Mouse (Mus musculus): ENCODE measurements around the gene Ddc. TPM values are rescaled to one million over a fixed set of nuclear protein-coding genes. Genes with fewer than 3 reads are reported as not detected.
A peak's percentile ranks its signal among the peaks of the same experiment; 100 is the strongest.

Ddc gene
- polyA plus RNA-seq, 1 experiment from 2014 or later: 9.7 TPM

DNA sequence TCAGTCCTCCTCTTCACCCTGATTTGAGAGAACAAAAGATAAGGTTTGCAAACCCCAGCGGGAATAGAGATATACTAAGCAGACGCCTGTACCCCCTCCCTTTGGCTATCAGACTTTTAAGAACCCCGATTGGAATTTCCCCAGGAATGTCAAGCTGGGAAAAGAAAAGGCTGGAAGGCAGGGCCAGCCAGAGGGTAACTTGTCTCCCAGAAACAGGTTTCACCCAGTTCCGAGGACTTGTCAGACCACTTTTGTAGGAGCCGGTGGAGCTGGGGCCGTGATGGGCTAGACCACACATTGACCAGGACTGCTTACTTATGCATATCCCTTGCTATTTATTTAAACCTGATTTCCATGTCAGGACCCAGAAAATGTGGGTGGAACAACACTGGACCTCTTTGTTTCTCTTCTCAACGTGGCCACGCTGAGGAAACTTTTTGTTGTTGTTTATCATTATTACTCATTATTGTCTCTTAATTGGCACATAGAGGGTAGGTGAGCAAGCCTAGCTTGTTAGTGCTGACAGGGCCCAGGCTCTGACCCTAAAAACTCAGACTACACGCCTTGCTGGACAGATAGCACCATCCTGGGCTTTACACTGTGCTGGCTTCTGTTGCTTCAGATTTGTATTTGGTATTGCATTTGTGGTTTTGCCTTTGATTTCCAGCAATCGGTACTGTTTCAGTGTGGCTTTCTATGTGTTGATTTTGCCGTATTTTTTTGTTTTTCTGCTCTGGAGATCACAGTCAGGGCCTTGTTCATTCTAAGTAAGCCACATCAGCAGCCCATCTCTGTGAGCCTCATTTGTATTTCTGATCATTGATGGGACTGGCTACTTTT, 68.6 kb downstream of the Ddc start:
- Histone ChIP-seq H3K27ac (peak overlapping the region; percentile 32; the same call in 1 of the 2 replicates), H3K27me3 (peaks cover 45% of the 10 kb centered on the region), H3K4me1 (replicated peaks) (peaks cover 66% of the 10 kb centered on the region), H3K36me3 (no peaks in the 10 kb centered on the region), H3K9ac (0 out of 2 replicates have a peak overlapping the region, but pooled peaks have one; percentile 22), H3K9me3 (replicated peaks) (no peaks in the 10 kb centered on the region), H3K4me3 (replicated peaks) (no peak overlapping the region), H3K4me2 (no peak overlapping the region)
- no peak for ATAC-seq (ENCODE audit: low read depth)
- DNase-seq: no peak
- WGBS (ENCODE audit: insufficient replicate concordance): 46% methylated on average over 11 of the region's 11 CpGs

DNA sequence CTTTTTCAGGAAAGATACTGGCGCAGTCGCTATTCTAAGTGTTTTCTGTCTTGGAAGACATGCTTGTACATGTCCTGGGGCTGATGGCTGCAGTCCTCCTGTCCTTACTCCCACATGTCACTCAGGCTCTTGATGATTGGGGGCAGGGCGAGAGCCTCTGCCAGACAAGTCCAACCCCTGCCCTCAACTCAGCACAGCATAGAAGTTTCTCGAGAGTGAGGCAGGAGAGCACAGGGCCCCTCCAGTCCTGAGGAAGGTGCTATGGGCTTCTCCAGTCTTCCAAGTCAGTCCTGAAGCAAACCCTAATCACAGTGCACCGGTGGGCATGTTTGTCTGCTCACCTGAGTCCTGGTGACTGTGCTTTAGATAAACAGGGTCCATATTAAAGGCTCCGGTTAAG, 69.2 kb downstream of the Ddc start:
- no peaks in the 10 kb centered on the region for H3K36me3 ChIP-seq
- 0 out of 2 replicates have a peak overlapping the region, but pooled peaks have one; percentile 22 for H3K9ac ChIP-seq
- 29% methylated on average over 6 of the region's 6 CpGs for WGBS (ENCODE audit: insufficient replicate concordance)
- peak overlapping the region; percentile 27; the same call in 1 of the 2 replicates for H3K27ac ChIP-seq
- H3K9me3 ChIP-seq (replicated peaks): no peaks in the 10 kb centered on the region
- no peak overlapping the region for H3K4me3 ChIP-seq (replicated peaks)
- DNase-seq: no peak
- H3K27me3 ChIP-seq: peaks cover 45% of the 10 kb centered on the region
- no peak for ATAC-seq (ENCODE audit: low read depth)
- H3K4me1 ChIP-seq (replicated peaks): peaks cover 66% of the 10 kb centered on the region
- H3K4me2 ChIP-seq: no peak overlapping the region

DNA sequence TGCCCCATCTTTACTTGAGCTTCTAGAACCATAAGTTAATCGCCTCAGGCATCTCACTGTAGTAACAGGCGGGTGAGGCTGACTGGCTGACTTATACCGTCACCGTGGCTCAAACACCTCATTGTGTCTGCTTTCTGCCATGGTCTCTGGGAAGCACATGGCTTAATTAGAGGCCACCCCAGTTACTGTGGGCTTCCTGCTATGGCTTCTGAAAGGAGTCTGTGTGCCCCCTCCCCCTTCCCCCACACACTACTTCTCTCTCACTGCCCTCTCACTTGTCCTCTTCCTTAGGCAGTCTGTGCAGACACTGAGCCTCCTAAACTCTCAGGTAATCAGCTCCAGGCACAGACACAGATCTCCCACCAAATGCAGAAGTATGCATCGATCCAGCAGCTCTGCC, 69.7 kb downstream of the Ddc start:
- H3K9me3 ChIP-seq (replicated peaks): no peaks in the 10 kb centered on the region
- no peaks in the 10 kb centered on the region for H3K36me3 ChIP-seq
- no peak for ATAC-seq (ENCODE audit: low read depth)
- H3K27ac ChIP-seq: peak overlapping the region; percentile 27
- peaks cover 45% of the 10 kb centered on the region for H3K27me3 ChIP-seq
- 31% methylated on average over 5 of the region's 5 CpGs for WGBS (ENCODE audit: insufficient replicate concordance)
- 0 out of 2 replicates have a peak overlapping the region, but pooled peaks have one; percentile 22 for H3K9ac ChIP-seq
- no peak for DNase-seq
- no peak overlapping the region for H3K4me3 ChIP-seq (replicated peaks)
- H3K4me1 ChIP-seq (replicated peaks): peaks cover 66% of the 10 kb centered on the region
- H3K4me2 ChIP-seq: no peak overlapping the region

DNA sequence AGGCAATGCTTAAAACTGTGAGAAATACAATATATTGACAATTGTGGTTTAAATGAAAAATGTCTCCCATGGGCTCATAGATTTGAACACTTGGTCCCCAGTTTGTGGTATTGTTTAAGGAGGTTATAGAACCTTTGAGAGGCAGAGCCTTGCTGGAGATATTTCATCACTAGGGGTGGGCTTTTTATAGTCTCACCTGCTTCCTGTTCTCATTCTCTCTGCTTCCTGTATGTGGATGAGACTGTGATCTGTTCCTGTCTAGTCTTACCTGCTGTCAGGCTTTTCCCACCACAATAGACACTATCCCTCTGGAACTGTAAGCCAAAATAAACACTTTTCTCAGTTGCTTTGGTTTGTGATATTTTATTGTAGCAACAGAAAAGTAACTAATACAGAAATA, 71.5 kb downstream of the Ddc start:
- no peak overlapping the region for H3K27ac ChIP-seq
- no peak overlapping the region for H3K9ac ChIP-seq
- no peak overlapping the region for H3K4me3 ChIP-seq (replicated peaks)
- no peaks in the 10 kb centered on the region for H3K36me3 ChIP-seq
- H3K4me1 ChIP-seq (replicated peaks): peaks cover 66% of the 10 kb centered on the region
- ATAC-seq (ENCODE audit: low read depth) (no peak), DNase-seq (no peak)
- no peak overlapping the region for H3K4me2 ChIP-seq
- peaks cover 43% of the 10 kb centered on the region for H3K27me3 ChIP-seq
- no peaks in the 10 kb centered on the region for H3K9me3 ChIP-seq (replicated peaks)

DNA sequence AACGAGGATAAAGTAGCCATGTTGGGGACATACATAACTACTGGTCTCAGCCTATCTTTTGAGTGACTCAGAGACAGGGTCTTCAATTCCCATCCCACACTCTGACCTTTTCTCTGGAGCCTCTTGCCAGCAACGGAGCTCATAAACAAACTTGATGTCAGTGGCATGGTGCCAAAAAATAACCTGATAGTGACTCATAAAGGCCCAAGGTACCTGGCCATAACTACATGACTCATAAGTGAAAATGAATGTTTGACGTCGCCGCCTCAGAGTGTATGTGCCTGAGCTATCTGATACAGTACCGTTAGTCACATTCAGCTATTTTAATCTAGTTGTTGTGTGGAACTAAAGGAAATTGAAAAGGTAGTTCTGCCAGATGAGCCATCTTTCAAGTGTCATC, 72.3 kb downstream of the Ddc start:
- no peaks in the 10 kb centered on the region for H3K36me3 ChIP-seq
- H3K9me3 ChIP-seq (replicated peaks): no peaks in the 10 kb centered on the region
- H3K4me2 ChIP-seq: no peak overlapping the region
- no peak overlapping the region for H3K9ac ChIP-seq
- no peak for DNase-seq
- peaks cover 70% of the 10 kb centered on the region for H3K4me1 ChIP-seq (replicated peaks)
- peaks cover 38% of the 10 kb centered on the region for H3K27me3 ChIP-seq
- WGBS (ENCODE audit: insufficient replicate concordance): 67% methylated on average over 6 of the region's 6 CpGs
- H3K27ac ChIP-seq: no peak overlapping the region
- no peak overlapping the region for H3K4me3 ChIP-seq (replicated peaks)
- ATAC-seq (ENCODE audit: low read depth): no peak

DNA sequence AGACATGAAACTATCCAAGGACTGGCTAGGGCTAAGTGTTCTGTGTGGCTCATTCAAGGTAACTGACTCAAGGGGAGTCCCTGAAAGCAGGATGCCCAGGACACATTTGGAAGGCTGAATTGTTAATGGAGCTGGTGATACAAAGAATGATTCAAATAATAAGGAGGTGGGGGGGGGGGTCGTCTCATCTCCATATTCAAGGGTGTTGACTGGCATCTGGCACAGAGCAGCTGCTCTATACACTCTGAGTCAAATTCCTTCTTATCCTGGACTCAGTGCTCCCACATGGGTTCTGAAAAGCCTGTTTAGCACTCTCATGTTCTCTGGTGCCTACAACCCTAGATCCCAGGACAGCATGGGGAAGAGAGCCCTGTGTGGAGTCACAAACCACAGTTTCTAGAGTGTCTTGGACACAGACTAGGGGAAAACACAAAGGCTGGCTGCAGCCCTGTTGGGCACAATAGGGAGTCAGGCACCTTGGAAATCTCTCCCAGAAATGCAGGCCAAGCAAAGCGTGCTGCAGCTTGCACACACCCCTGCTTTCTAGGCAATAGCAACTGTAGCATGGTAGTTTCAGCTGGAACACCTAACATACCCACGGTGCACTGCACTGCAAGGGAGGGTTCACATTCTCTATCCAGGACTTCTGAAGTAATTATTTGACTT, 72.8 kb downstream of the Ddc start:
- peak overlapping the region; percentile 18; the same call in 1 of the 2 replicates for H3K9ac ChIP-seq
- H3K27me3 ChIP-seq: peaks cover 34% of the 10 kb centered on the region
- peak overlapping the region; percentile 88 for H3K27ac ChIP-seq
- H3K9me3 ChIP-seq (replicated peaks): no peaks in the 10 kb centered on the region
- H3K4me3 ChIP-seq (replicated peaks): no peak overlapping the region
- no peak overlapping the region for H3K4me2 ChIP-seq
- H3K4me1 ChIP-seq (replicated peaks): peaks cover 75% of the 10 kb centered on the region
- no peaks in the 10 kb centered on the region for H3K36me3 ChIP-seq
- ATAC-seq (ENCODE audit: low read depth) (no peak), DNase-seq (no peak)
- WGBS (ENCODE audit: insufficient replicate concordance): 65% methylated on average over 3 of the region's 3 CpGs

DNA sequence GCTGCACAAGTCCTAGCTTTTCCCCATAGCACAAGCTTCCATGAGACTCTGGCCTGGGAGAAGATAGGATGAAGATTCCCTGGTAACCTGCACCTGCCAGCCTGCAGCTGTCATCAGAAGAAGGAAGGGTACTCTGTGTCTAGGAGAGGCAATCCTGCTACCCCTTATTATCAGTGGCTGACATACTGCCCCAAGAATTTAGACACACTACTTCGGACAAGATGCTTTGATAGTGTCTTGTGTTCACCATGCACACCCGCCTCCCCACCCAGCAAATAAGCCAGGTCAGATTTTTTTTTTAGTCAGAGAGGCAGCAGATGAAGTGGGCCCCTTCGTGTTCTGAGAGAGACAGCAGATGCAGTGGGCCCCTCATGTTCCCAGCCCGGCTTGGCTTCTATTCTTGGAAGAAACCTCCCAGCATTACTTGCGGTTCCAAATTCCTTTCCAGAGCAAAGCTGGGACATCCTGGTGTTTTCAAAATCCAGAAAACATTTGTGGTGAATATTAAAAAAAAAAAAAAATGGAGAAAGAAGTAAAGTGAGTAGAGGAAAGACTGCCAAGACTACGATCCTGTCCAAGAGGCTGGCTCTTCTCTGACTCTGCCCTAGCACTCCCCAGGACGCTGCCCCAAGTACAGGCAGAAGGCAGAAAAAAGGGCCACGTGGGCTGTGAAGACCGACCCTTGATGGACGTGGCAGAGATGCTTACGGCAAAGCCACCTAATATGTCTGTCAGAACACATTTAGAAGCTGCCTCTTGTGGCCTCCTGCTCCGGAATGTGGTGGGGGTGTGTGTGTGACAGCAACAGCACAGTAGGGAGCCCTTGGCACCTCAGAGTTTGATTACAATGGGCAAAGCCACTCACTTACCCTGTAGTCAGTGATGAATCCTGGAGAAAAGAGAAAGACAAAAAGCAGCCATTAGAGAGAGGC, 73.7 kb downstream of the Ddc start:
- WGBS (ENCODE audit: insufficient replicate concordance): 34% methylated on average over 12 of the region's 12 CpGs
- ATAC-seq (ENCODE audit: low read depth): peak; percentile 51

DNA sequence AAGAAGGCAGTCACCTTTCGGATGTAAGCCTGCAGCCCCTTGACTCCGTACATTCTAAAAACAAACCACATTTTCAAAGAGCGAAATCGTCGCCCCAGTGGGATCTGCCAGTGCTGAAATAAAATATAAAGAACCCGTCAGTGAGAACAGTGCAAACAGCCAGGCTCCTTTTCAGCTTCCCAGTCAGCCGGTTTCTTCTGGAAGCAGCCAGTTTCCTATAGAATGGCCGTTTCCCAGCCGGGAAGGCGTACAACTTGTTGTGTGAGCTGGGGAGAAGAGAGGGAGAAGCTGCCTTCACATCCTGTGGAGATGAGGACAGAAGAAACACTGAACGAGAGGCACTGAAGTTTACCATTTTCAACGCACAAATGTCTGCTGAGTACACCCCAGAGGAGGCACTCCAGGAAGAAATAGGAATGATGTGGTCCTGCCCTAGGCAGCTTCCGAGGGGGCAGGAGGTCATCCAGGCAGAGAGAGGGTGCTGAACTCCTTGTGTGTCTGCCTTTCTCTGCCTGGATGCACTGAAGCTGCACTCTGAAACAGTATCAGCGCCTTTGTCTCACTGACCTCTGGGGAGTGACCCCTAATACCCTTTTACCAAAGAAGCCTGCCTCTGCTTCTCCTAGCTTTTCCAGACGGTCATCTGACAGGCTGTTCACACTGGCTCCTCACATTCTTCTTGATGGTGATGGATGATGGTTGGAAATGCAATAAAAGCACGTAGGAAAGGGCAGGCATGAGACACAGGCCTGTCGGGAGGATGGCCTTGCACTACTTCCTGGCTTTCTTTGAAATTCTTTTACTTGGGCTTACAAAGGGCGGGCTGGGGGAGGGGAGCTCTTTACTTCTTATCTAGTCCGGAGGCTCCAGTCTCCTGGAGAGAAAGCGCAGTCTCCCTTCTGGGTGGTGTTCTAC, 75.5 kb downstream of the Ddc start:
- H3K4me3 ChIP-seq (replicated peaks): no peak overlapping the region; the same call in 1 of the 2 replicates
- peaks cover 11% of the 10 kb centered on the region; the same call in 1 of the 2 replicates for H3K27me3 ChIP-seq
- no peaks in the 10 kb centered on the region for H3K9me3 ChIP-seq (replicated peaks)
- DNase-seq (no peak), ATAC-seq (ENCODE audit: low read depth) (peak; percentile 76)
- peaks cover 60% of the 10 kb centered on the region for H3K4me1 ChIP-seq (replicated peaks)
- peak overlapping the region; percentile 88 for H3K27ac ChIP-seq
- H3K9ac ChIP-seq: peak overlapping the region; percentile 56
- no peaks in the 10 kb centered on the region for H3K36me3 ChIP-seq
- H3K4me2 ChIP-seq: peak overlapping the region; percentile 53
- WGBS (ENCODE audit: insufficient replicate concordance): 36% methylated on average over 20 of the region's 20 CpGs

More for the DNA sequence above, 73.7 kb downstream of the Ddc start:
- Histone ChIP-seq H3K27me3 (peaks cover 26% of the 10 kb centered on the region), H3K9me3 (replicated peaks) (no peaks in the 10 kb centered on the region), H3K4me1 (replicated peaks) (peaks cover 70% of the 10 kb centered on the region), H3K27ac (peak overlapping the region; percentile 88), H3K4me2 (0 out of 2 replicates have a peak overlapping the region, but pooled peaks have one; percentile 13), H3K4me3 (replicated peaks) (no peak overlapping the region), H3K36me3 (no peaks in the 10 kb centered on the region), H3K9ac (peak overlapping the region; percentile 49; the same call in 1 of the 2 replicates)
- DNase-seq: no peak

DNA sequence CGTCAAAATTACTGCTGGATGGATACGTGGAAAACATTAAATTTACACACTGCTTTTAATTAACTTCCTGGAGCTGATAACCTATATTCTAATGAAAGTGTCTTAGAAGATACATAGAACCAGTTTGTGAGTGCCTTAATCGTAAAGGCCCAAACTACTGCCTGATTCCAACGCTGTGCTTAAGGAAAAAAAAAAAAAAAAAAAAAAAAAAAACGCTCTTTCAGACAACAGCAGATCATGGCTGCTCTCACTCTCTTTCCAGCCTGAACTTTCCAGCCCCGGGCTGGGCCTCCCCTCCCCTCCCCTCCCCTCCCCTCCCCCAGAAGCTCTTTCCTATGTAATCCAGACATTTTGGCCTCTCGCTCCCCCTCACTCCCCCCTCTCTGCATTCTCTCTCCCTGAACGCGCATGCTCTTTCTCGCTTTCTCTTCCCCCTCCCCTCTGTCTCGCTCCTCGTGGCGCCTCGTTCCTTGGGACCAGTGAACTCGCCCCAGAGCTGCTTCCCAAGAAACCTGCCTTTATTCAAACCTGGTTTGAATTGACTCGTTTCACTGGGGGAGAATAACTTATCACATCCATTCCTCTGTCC, 76.5 kb downstream of the Ddc start:
- no peak overlapping the region for H3K4me3 ChIP-seq (replicated peaks)
- ATAC-seq (ENCODE audit: low read depth) (no peak), DNase-seq (no peak)
- no peaks in the 10 kb centered on the region for H3K9me3 ChIP-seq (replicated peaks)
- H3K27ac ChIP-seq: peak overlapping the region; percentile 88
- peak overlapping the region; percentile 56 for H3K9ac ChIP-seq
- peaks cover 70% of the 10 kb centered on the region for H3K4me1 ChIP-seq (replicated peaks)
- WGBS (ENCODE audit: insufficient replicate concordance): 24% methylated on average over 16 of the region's 16 CpGs
- H3K4me2 ChIP-seq: peak overlapping the region; percentile 53
- H3K36me3 ChIP-seq: no peaks in the 10 kb centered on the region
- 0 out of 2 replicates have a peak, but pooled peaks cover 5% of the 10 kb centered on the region for H3K27me3 ChIP-seq

DNA sequence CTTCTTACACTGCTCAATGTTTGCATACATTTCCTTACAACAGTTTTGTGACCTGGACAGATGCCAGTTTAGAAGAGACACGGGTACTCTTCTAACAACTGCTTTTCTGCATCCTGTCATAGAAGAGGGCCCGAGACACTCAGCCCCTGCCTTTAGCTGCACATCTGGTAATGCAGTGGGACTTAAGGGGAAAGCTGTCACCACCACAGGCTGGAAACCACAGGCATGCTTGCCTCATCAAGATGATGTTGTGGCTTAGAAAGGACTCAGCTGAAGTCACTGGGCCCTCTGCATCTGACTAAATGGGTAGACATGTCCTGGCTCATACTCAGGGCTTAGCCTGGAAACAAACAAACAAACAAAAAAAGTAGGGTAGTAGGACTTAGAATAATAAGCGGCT, 77.2 kb downstream of the Ddc start:
- no peak overlapping the region for H3K4me2 ChIP-seq
- no peaks in the 10 kb centered on the region for H3K9me3 ChIP-seq (replicated peaks)
- peaks cover 76% of the 10 kb centered on the region for H3K4me1 ChIP-seq (replicated peaks)
- H3K4me3 ChIP-seq (replicated peaks): no peak overlapping the region
- H3K27me3 ChIP-seq: 0 out of 2 replicates have a peak, but pooled peaks cover 3% of the 10 kb centered on the region
- DNase-seq: no peak
- WGBS (ENCODE audit: insufficient replicate concordance): 41% methylated on average over 3 of the region's 3 CpGs
- ATAC-seq (ENCODE audit: low read depth): no peak
- H3K36me3 ChIP-seq: no peaks in the 10 kb centered on the region
- H3K27ac ChIP-seq: peak overlapping the region; percentile 88
- 0 out of 2 replicates have a peak overlapping the region, but pooled peaks have one; percentile 26 for H3K9ac ChIP-seq
